Mouse (Mus musculus): ENCODE results near the gene Cacnb4.
A peak's percentile ranks its signal among the peaks of the same experiment; 100 is the strongest.

Gene Cacnb4

GRCm38 (mm10) chr2:52470044-52470560, 206.5 kb downstream of the Cacnb4 start:
- no peak for DNase-seq (ENCODE audit: low spot score)

- DNase-seq (ENCODE audit: low spot score): no peak
These were observed 209.0 kb downstream of the Cacnb4 start for GRCm38 (mm10) chr2:52467629-52468028.

- DNase-seq (ENCODE audit: low spot score): no peak
These were observed 215.2 kb downstream of the Cacnb4 start for GRCm38 (mm10) chr2:52461206-52461967.

- DNase-seq (ENCODE audit: low spot score): no peak
These were observed 220.8 kb downstream of the Cacnb4 start for GRCm38 (mm10) chr2:52455606-52456479.

GRCm38 (mm10) chr2:52449818-52450217, 226.8 kb downstream of the Cacnb4 start:
- no peak for DNase-seq (ENCODE audit: low spot score)

- no peak for DNase-seq (ENCODE audit: low spot score)
These were observed 227.7 kb downstream of the Cacnb4 start for GRCm38 (mm10) chr2:52448916-52449315.

GRCm38 (mm10) chr2:52446648-52447047, 230.0 kb downstream of the Cacnb4 start:
- DNase-seq (ENCODE audit: low spot score): no peak

GRCm38 (mm10) chr2:52442125-52442524, 234.5 kb downstream of the Cacnb4 start:
- no peak for DNase-seq (ENCODE audit: low spot score)

- no peak for DNase-seq (ENCODE audit: low spot score)
These were observed 236.1 kb downstream of the Cacnb4 start for GRCm38 (mm10) chr2:52440420-52441015.

- DNase-seq (ENCODE audit: low spot score): no peak
These were observed 238.2 kb downstream of the Cacnb4 start for GRCm38 (mm10) chr2:52438437-52438836.

GRCm38 (mm10) chr2:52438013-52438412, 238.6 kb downstream of the Cacnb4 start:
- no peak for DNase-seq (ENCODE audit: low spot score)

GRCm38 (mm10) chr2:52435919-52436632, 240.6 kb downstream of the Cacnb4 start:
- no peak for DNase-seq (ENCODE audit: low spot score)

- no peak for DNase-seq (ENCODE audit: low spot score)
These were observed 243.3 kb downstream of the Cacnb4 start for GRCm38 (mm10) chr2:52433365-52433764.

GRCm38 (mm10) chr2:52427383-52427782, 249.2 kb downstream of the Cacnb4 start:
- no peak for DNase-seq (ENCODE audit: low spot score)

- DNase-seq (ENCODE audit: low spot score): no peak
These were observed 250.6 kb downstream of the Cacnb4 start for GRCm38 (mm10) chr2:52426041-52426440.

- no peak for DNase-seq (ENCODE audit: low spot score)
These were observed 251.2 kb downstream of the Cacnb4 start for GRCm38 (mm10) chr2:52425523-52425795.

- peak; percentile 91 for DNase-seq (ENCODE audit: low spot score)
These were observed 251.7 kb downstream of the Cacnb4 start, which contains the start of gene Arl5a for GRCm38 (mm10) chr2:52424747-52425522. Arl5a (minus strand) TSS chr2:52424901.

GRCm38 (mm10) chr2:52424248-52424728, 252.3 kb downstream of the Cacnb4 start:
- no peak for DNase-seq (ENCODE audit: low spot score)

- DNase-seq (ENCODE audit: low spot score): no peak
These were observed 252.9 kb downstream of the Cacnb4 start for GRCm38 (mm10) chr2:52423611-52424247.

GRCm38 (mm10) chr2:52422871-52423610, 253.6 kb downstream of the Cacnb4 start:
- DNase-seq (ENCODE audit: low spot score): no peak

All from T-cell, adult 2 months (primary cell).